Mouse (Mus musculus) right cerebral cortex, postnatal 36 days (tissue): ENCODE results near the gene Inhbc.

Source experiments
- DNase-seq, 2 experiments: peaks; one replicate each; pipeline ENCODE4 v3.0.0; 2022; ENCODE audit warnings: low spot score in 2 of 2, mixed read lengths in 1 of 2

Gene Inhbc

GRCm38 (mm10) chr10:127351719-127352118 lies 18.5 kb downstream of the Inhbc start:
- DNase-seq: no peak

GRCm38 (mm10) chr10:127351285-127351595 lies 19.0 kb downstream of the Inhbc start:
- no peak for DNase-seq

- peak; percentile 49 to 64 for DNase-seq
Observed at GRCm38 (mm10) chr10:127350594-127351284, 19.5 kb downstream of the Inhbc start.

- peak in 1 of 2 experiments; percentile 70 for DNase-seq
Observed at GRCm38 (mm10) chr10:127349810-127350209, 20.4 kb downstream of the Inhbc start.

- DNase-seq: no peak
Observed at GRCm38 (mm10) chr10:127348957-127349356, 21.3 kb downstream of the Inhbc start.

GRCm38 (mm10) chr10:127346173-127346572 lies 24.1 kb downstream of the Inhbc start:
- DNase-seq: no peak

- no peak for DNase-seq
Observed at GRCm38 (mm10) chr10:127343029-127343428, 27.2 kb downstream of the Inhbc start.

GRCm38 (mm10) chr10:127341891-127342639 lies 28.2 kb downstream of the Inhbc start, which contains the start of gene Gli1:
Gene Gli1, minus strand, starts transcription at chr10:127341974.
- DNase-seq: peak; percentile 47 to 53

- DNase-seq: no peak
Observed at GRCm38 (mm10) chr10:127341360-127341690, 28.9 kb downstream of the Inhbc start.

GRCm38 (mm10) chr10:127340577-127341359 lies 29.5 kb downstream of the Inhbc start:
- no peak for DNase-seq

- no peak for DNase-seq
Observed at GRCm38 (mm10) chr10:127339683-127340576, 30.3 kb downstream of the Inhbc start.

- DNase-seq: peak; percentile 76 to 82
Observed at GRCm38 (mm10) chr10:127338930-127339682, 31.1 kb downstream of the Inhbc start.

GRCm38 (mm10) chr10:127337536-127338099 lies 32.6 kb downstream of the Inhbc start:
- DNase-seq: no peak

GRCm38 (mm10) chr10:127336952-127337351 lies 33.3 kb downstream of the Inhbc start:
- DNase-seq: no peak

GRCm38 (mm10) chr10:127335271-127335670 lies 35.0 kb downstream of the Inhbc start:
- no peak for DNase-seq

- no peak for DNase-seq
Observed at GRCm38 (mm10) chr10:127333152-127333551, 37.1 kb downstream of the Inhbc start.

GRCm38 (mm10) chr10:127332211-127332874 lies 37.9 kb downstream of the Inhbc start:
- DNase-seq: no peak

GRCm38 (mm10) chr10:127330212-127330611 lies 40.0 kb downstream of the Inhbc start:
- no peak for DNase-seq

- DNase-seq: no peak
Observed at GRCm38 (mm10) chr10:127327461-127328145, 42.6 kb downstream of the Inhbc start.
